12 mouse cellular contexts compared by ENCODE assay signal in genomic region chr1:171825462-171825861, GRCm38 (mm10). TPM values are rescaled to one million over a fixed set of nuclear protein-coding genes. Genes with fewer than 3 reads are reported as not detected.
DNase-seq lines count a peak whose midpoint lies in the region; ATAC-seq and TF ChIP-seq lines count a peak whose summit lies in the region.
"Had no signal": no experiment of that assay in that cellular context is flagged by ENCODE, and none has a peak within 500 bp of the region (broad histone marks: within the 10 kb centered on the region; RNA-seq: fewer than 3 reads in every experiment).

No protein-coding gene starts in this region.

- H3K27ac ChIP-seq in liver, embryonic 14.5 days: no peak overlapping the region
- H3K27ac ChIP-seq in CH12.LX (ENCODE audit: insufficient read depth, low read depth): no peak overlapping the region
- no peak overlapping the region for H3K27ac ChIP-seq in embryonic facial prominence, embryonic 10.5 days (replicated peaks)
- H3K27ac ChIP-seq: forebrain, embryonic 13.5 days; limb, embryonic 12.5 days; neural tube, embryonic 12.5 days had no signal

- no peaks in the 10 kb centered on the region for H3K79me2 ChIP-seq in CH12.LX (replicated peaks; ENCODE audit: control insufficient read depth, extremely low read depth, insufficient read depth, poor library complexity, severe bottlenecking)

- no peak overlapping the region for H3K9ac ChIP-seq in liver, embryonic 14.5 days (replicated peaks)
- no peak overlapping the region; the same call in 1 of the 2 replicates for H3K9ac ChIP-seq in CH12.LX (ENCODE audit: insufficient read depth, low read depth)
- H3K9ac ChIP-seq: forebrain, embryonic 13.5 days; limb, embryonic 12.5 days; neural tube, embryonic 12.5 days had no signal

- 23% methylated on average over 4 of the region's 4 CpGs for WGBS in liver, embryonic 14.5 days (ENCODE audit: insufficient replicate concordance)
- 45% methylated on average over 4 of the region's 4 CpGs for whole genome bisulfite sequencing in embryonic facial prominence, embryonic 10.5 days

- TF ChIP-seq POLR2A in CH12.LX (IDR thresholded peaks at IDR 0.05; ENCODE audit: low read depth, low read length): no peak

- TF ChIP-seq CTCF in liver, embryonic 14.5 days (IDR thresholded peaks at IDR 0.05; ENCODE audit: low read depth): peak; percentile 31; the same call in 1 of the 2 replicates
- TF ChIP-seq CTCF in CH12.LX (conservative IDR thresholded peaks at IDR 0.05 in 1 of 2, IDR thresholded peaks at IDR 0.05 in 1 of 2; ENCODE audit: low read depth in 2 of 2, low read length in 2 of 2): peak; percentile 29 to 74; a peak in 3 of 4 replicates

- H3K36me3 ChIP-seq in liver, embryonic 14.5 days (replicated peaks; ENCODE audit: control insufficient read depth, insufficient read depth, low read depth): no peaks in the 10 kb centered on the region
- H3K36me3 ChIP-seq in CH12.LX (replicated peaks in 1 of 2; ENCODE audit: control insufficient read depth in 1 of 2, insufficient read depth in 1 of 2, low read length in 1 of 2): no peaks in the 10 kb centered on the region
- no peaks in the 10 kb centered on the region for H3K36me3 ChIP-seq in embryonic facial prominence, embryonic 10.5 days (replicated peaks)
- H3K36me3 ChIP-seq: limb, embryonic 12.5 days; neural tube, embryonic 12.5 days had no signal

- ATAC-seq in CD4-positive, CD25-positive, alpha-beta regulatory T cell, adult 4 months: no peak
- no peak for ATAC-seq in liver, embryonic 14.5 days (ENCODE audit: insufficient read depth)
- ATAC-seq: forebrain, embryonic 13.5 days had no signal

- no peak for TF ChIP-seq EP300 in liver, embryonic 14.5 days (IDR thresholded peaks at IDR 0.05; ENCODE audit: low read depth)
- TF ChIP-seq EP300 in CH12.LX (IDR thresholded peaks at IDR 0.05; ENCODE audit: low read length): no peak

- DNase-seq in CD4-positive, CD25-positive, alpha-beta regulatory T cell, adult 2 months (ENCODE audit: low read depth, low spot score): peak; percentile 55
- no peak for DNase-seq in liver, embryonic 14.5 days (ENCODE audit: low read depth in 3 of 3, low spot score in 3 of 3)
- DNase-seq in liver: no peak
- DNase-seq in CH12.LX (ENCODE audit: extremely low read depth): peak; percentile 50
- peak; percentile 9 for DNase-seq in embryonic facial prominence, embryonic 10.5 days (ENCODE audit: low spot score)
- no peak for DNase-seq in frontal cortex, postnatal 25 days (ENCODE audit: low spot score in 2 of 2)
- no peak for DNase-seq in urinary bladder, postnatal 4 days (ENCODE audit: low spot score in 2 of 2)
- DNase-seq: lung, postnatal 14 days had no signal

- dilution Hi-C loops in CH12.LX (cut with MboI; ENCODE audit: extremely low pct_ligation_motif_present, extremely low pct_unique_long_range_greater_than_20kb, low sequenced_read_pairs): no loop called here

- TF ChIP-seq RAD21 in CH12.LX (IDR thresholded peaks at IDR 0.05; ENCODE audit: low read depth, low read length): peak; percentile 53

- H3K4me3 ChIP-seq in liver, embryonic 14.5 days (ENCODE audit: insufficient read depth in 1 of 2, low read depth in 2 of 2, low read length in 2 of 2): no peak overlapping the region
- peak overlapping the region in 1 of 3 experiments; percentile 32 for H3K4me3 ChIP-seq in CH12.LX (replicated peaks in 1 of 3; ENCODE audit: low read depth in 2 of 3, low read length in 2 of 3, poor library complexity in 1 of 3)
- no peak overlapping the region for H3K4me3 ChIP-seq in embryonic facial prominence, embryonic 10.5 days
- H3K4me3 ChIP-seq: forebrain, embryonic 13.5 days; limb, embryonic 12.5 days; neural tube, embryonic 12.5 days had no signal

- in situ Hi-C loops in CH12.LX (cut with MboI; ENCODE audit: low pct_ligation_motif_present, low pct_unique_long_range_greater_than_20kb, low sequenced_read_pairs): loop anchor here (5.0 kb wide), 1 partner anchor 177 kb away; no protein-coding TSS in a partner anchor

- H3K9me3 ChIP-seq in liver, embryonic 14.5 days (ENCODE audit: control insufficient read depth, low read length): no peaks in the 10 kb centered on the region
- peaks cover 7% of the 10 kb centered on the region for H3K9me3 ChIP-seq in CH12.LX (replicated peaks; ENCODE audit: low read length)
- no peaks in the 10 kb centered on the region for H3K9me3 ChIP-seq in embryonic facial prominence, embryonic 10.5 days
- H3K9me3 ChIP-seq: forebrain, embryonic 13.5 days; neural tube, embryonic 12.5 days had no signal

- no peaks in the 10 kb centered on the region for H3K4me1 ChIP-seq in liver, embryonic 14.5 days (replicated peaks; ENCODE audit: control insufficient read depth in 2 of 2, insufficient read depth in 2 of 2, low read length in 1 of 2)
- H3K4me1 ChIP-seq in CH12.LX (ENCODE audit: control insufficient read depth in 1 of 2, insufficient read depth in 2 of 2): peaks cover 2 to 31% of the 10 kb centered on the region in 2 experiments; a peak in 3 of 4 replicates
- no peaks in the 10 kb centered on the region for H3K4me1 ChIP-seq in embryonic facial prominence, embryonic 10.5 days
- H3K4me1 ChIP-seq: forebrain, embryonic 13.5 days; limb, embryonic 12.5 days; neural tube, embryonic 12.5 days had no signal

- no peak overlapping the region for H3K4me2 ChIP-seq in liver, embryonic 14.5 days (ENCODE audit: low read depth)
- H3K4me2 ChIP-seq in CH12.LX (ENCODE audit: insufficient read depth, low read depth, poor library complexity, severe bottlenecking): peak overlapping the region; percentile 81
- H3K4me2 ChIP-seq: forebrain, embryonic 13.5 days; limb, embryonic 12.5 days; neural tube, embryonic 12.5 days had no signal

- no peaks in the 10 kb centered on the region for H3K27me3 ChIP-seq in liver, embryonic 14.5 days (ENCODE audit: control insufficient read depth, insufficient read depth, low read length)
- no peaks in the 10 kb centered on the region for H3K27me3 ChIP-seq in CH12.LX (replicated peaks)
- no peaks in the 10 kb centered on the region for H3K27me3 ChIP-seq in embryonic facial prominence, embryonic 10.5 days (replicated peaks; ENCODE audit: low read depth, poor library complexity, severe bottlenecking)
- H3K27me3 ChIP-seq: forebrain, embryonic 13.5 days; limb, embryonic 12.5 days; neural tube, embryonic 12.5 days had no signal

TF ChIP-seq in CH12.LX, 34 proteins besides CTCF, POLR2A, EP300 and RAD21:
- TF ChIP-seq IRF4 (IDR thresholded peaks at IDR 0.05; ENCODE audit: low read depth, low read length) (peak; percentile 64), SMC3 (IDR thresholded peaks at IDR 0.05; ENCODE audit: low read depth, low read length) (peak; percentile 71), JUND (conservative IDR thresholded peaks at IDR 0.05; ENCODE audit: low read depth, low read length) (0 out of 2 replicates have a peak, but pooled peaks have one; percentile 6), NELFE (IDR thresholded peaks at IDR 0.05; ENCODE audit: low read depth, low read length) (0 out of 2 replicates have a peak, but pooled peaks have one; percentile 3), ZKSCAN1 (IDR thresholded peaks at IDR 0.05; ENCODE audit: borderline replicate concordance, low read depth, low read length) (no peak)

RNA-seq across cellular contexts. Expression of gene Cd84, which starts 14.0 kb away (rescaled TPM):
- polyA plus RNA-seq in CD4-positive, CD25-positive, alpha-beta regulatory T cell, adult 4 months (2017; shearing (Covaris generic)): 100 to 1,000 TPM; 206 to 219 TPM
- 1.8 and 3.6 TPM in 2 replicates for polyA plus RNA-seq in liver, embryonic 14.5 days (2012; rRNA removed)
- polyA plus RNA-seq in liver, embryonic 14.5 days (2014; fragmentation: Nextera tagmentation; extraction: Ambion mirVana): 4.7 and 6.0 TPM in 2 replicates
- 12.4 and 12.7 TPM in 2 replicates for total RNA-seq in CH12.LX (2012; rRNA removed)
- 24.3 and 31.8 TPM in 2 replicates for total RNA-seq in CH12.LX (2014; rRNA removed)
- polyA plus RNA-seq in CH12.LX (2012; ENCODE audit: insufficient read length, low read depth): 17.4 and 18.1 TPM in 2 replicates
- 0.31 and 0.65 TPM in 2 replicates for polyA plus RNA-seq in embryonic facial prominence, embryonic 10.5 days (2016; fragmentation: Nextera tagmentation; extraction: Ambion mirVana)

RNA-seq across cellular contexts. Expression of gene Slamf1, which starts 58.5 kb away (rescaled TPM):
- polyA plus RNA-seq in CD4-positive, CD25-positive, alpha-beta regulatory T cell, adult 4 months (2017; shearing (Covaris generic)): 10 to 100 TPM; 72.6 to 97.4 TPM
- 1.0 and 1.5 TPM in 2 replicates for polyA plus RNA-seq in liver, embryonic 14.5 days (2012; rRNA removed)
- polyA plus RNA-seq in liver, embryonic 14.5 days (2014; fragmentation: Nextera tagmentation; extraction: Ambion mirVana): 2.1 and 2.8 TPM in 2 replicates
- total RNA-seq in CH12.LX (2012; rRNA removed): 0.34 and 0.38 TPM in 2 replicates
- total RNA-seq in CH12.LX (2014; rRNA removed): 0.72 and 0.81 TPM in 2 replicates
- polyA plus RNA-seq in CH12.LX (2012; ENCODE audit: insufficient read length, low read depth): 0.78 and 0.80 TPM in 2 replicates
- 0.15 and 0.17 TPM in 2 replicates for polyA plus RNA-seq in embryonic facial prominence, embryonic 10.5 days (2016; fragmentation: Nextera tagmentation; extraction: Ambion mirVana)

Comparison
In these comparisons a context has a peak if more than half of its experiments do, and no peak if none do; other contexts are left out.
1. DNase-seq: peak in CD4-positive, CD25-positive, alpha-beta regulatory T cell, adult 2 months (single experiment), CH12.LX (single experiment) and embryonic facial prominence, embryonic 10.5 days (single experiment); none in liver, embryonic 14.5 days (0 of 3), liver (single experiment), frontal cortex, postnatal 25 days (0 of 2) and urinary bladder, postnatal 4 days (0 of 2).
2. RNA of gene Cd84, which starts 14.0 kb away (polyA plus RNA-seq): 206 to 219 TPM in CD4-positive, CD25-positive, alpha-beta regulatory T cell, adult 4 months; 17.4 to 18.1 TPM in CH12.LX, 1.8 to 6.0 TPM in liver, embryonic 14.5 days and 0.31 to 0.65 TPM in embryonic facial prominence, embryonic 10.5 days; every median in the first group is over 10 times any median in the second.
3. RNA of gene Slamf1, which starts 58.5 kb away (polyA plus RNA-seq): 72.6 to 97.4 TPM in CD4-positive, CD25-positive, alpha-beta regulatory T cell, adult 4 months; 1.0 to 2.8 TPM in liver, embryonic 14.5 days, 0.78 to 0.80 TPM in CH12.LX and 0.15 to 0.17 TPM in embryonic facial prominence, embryonic 10.5 days; every median in the first group is over 10 times any median in the second.